Mouse (Mus musculus): ENCODE data around the gene Coro2b. TPM values are rescaled to one million over a fixed set of nuclear protein-coding genes. Genes with fewer than 3 reads are reported as not detected.
A peak's percentile ranks its signal among the peaks of the same experiment; 100 is the strongest.

The Coro2b gene
- polyA plus RNA-seq, 1 experiment from 2014 or later, result 5.8 TPM

- peaks cover 18% of the 10 kb centered on the region; the same call in 1 of the 2 replicates for H3K4me1 ChIP-seq (replicated peaks)
- H3K9me3 ChIP-seq (replicated peaks), result no peaks in the 10 kb centered on the region
- H3K4me3 ChIP-seq, result no peak overlapping the region
- 49% methylated on average over 18 of the region's 18 CpGs for WGBS
- no peak overlapping the region for H3K9ac ChIP-seq
- H3K27me3 ChIP-seq (replicated peaks), result no peaks in the 10 kb centered on the region
- H3K36me3 ChIP-seq, result no peaks in the 10 kb centered on the region
- peak; percentile 55; the same call in 1 of the 2 replicates for ATAC-seq (ENCODE audit: insufficient number of reproducible peaks, low FRiP score)
- no peak overlapping the region for H3K4me2 ChIP-seq
- peak overlapping the region; percentile 67 for H3K27ac ChIP-seq (ENCODE audit: poor library complexity, severe bottlenecking)
Observed at GRCm38 (mm10) chr9:62497135-62498092, 39.4 kb downstream of the Coro2b start.

- Histone ChIP-seq H3K27ac (ENCODE audit: poor library complexity, severe bottlenecking) (no peak overlapping the region), H3K9ac (no peak overlapping the region), H3K27me3 (replicated peaks) (no peaks in the 10 kb centered on the region), H3K36me3 (no peaks in the 10 kb centered on the region), H3K4me3 (no peak overlapping the region), H3K4me1 (replicated peaks) (peaks cover 18% of the 10 kb centered on the region), H3K4me2 (no peak overlapping the region), H3K9me3 (replicated peaks) (no peaks in the 10 kb centered on the region)
- WGBS, result 42% methylated on average over 6 of the region's 6 CpGs
- ATAC-seq (ENCODE audit: insufficient number of reproducible peaks, low FRiP score), result no peak
Observed at GRCm38 (mm10) chr9:62492306-62492990, 44.4 kb downstream of the Coro2b start.

DNA sequence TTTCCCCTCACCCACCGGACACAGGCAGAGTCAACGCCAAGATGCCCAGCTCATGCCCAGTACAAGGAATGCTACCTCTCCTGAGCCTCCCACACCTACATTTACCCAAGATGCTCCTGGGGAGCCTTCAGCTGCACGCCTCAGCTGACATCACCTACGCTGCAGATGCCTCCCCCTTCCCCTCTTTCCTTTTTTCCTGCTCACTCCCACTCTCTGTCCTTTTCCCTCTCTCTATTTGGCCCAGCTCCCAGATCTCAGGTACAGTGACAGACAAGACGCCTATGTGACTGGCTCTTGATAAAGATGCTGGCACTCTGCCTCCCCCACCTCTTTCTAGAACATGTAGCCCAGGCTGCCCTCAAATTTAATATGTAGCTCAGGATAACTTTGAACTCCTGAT is 45.2 kb downstream of the Coro2b start:
- H3K9ac ChIP-seq, result no peak overlapping the region
- no peaks in the 10 kb centered on the region for H3K36me3 ChIP-seq
- ATAC-seq (ENCODE audit: insufficient number of reproducible peaks, low FRiP score), result no peak
- no peak overlapping the region for H3K4me3 ChIP-seq
- 63% methylated on average over 5 of the region's 5 CpGs for WGBS
- no peaks in the 10 kb centered on the region for H3K9me3 ChIP-seq (replicated peaks)
- peaks cover 13% of the 10 kb centered on the region for H3K4me1 ChIP-seq (replicated peaks)
- H3K27ac ChIP-seq (ENCODE audit: poor library complexity, severe bottlenecking), result no peak overlapping the region
- H3K4me2 ChIP-seq, result no peak overlapping the region
- H3K27me3 ChIP-seq (replicated peaks), result no peaks in the 10 kb centered on the region

GRCm38 (mm10) chr9:62491104-62491503 is 45.7 kb downstream of the Coro2b start:
- WGBS, result 34% methylated on average over 3 of the region's 3 CpGs
- Histone ChIP-seq H3K27ac (ENCODE audit: poor library complexity, severe bottlenecking) (0 out of 2 replicates have a peak overlapping the region, but pooled peaks have one; percentile 3), H3K9ac (no peak overlapping the region), H3K9me3 (replicated peaks) (no peaks in the 10 kb centered on the region), H3K27me3 (replicated peaks) (no peaks in the 10 kb centered on the region), H3K4me3 (no peak overlapping the region), H3K36me3 (no peaks in the 10 kb centered on the region), H3K4me2 (no peak overlapping the region), H3K4me1 (replicated peaks) (peaks cover 13% of the 10 kb centered on the region)
- ATAC-seq (ENCODE audit: insufficient number of reproducible peaks, low FRiP score), result peak; percentile 63; the same call in 1 of the 2 replicates

- Histone ChIP-seq H3K27ac (ENCODE audit: poor library complexity, severe bottlenecking) (no peak overlapping the region), H3K4me2 (no peak overlapping the region), H3K36me3 (no peaks in the 10 kb centered on the region), H3K4me1 (replicated peaks) (peaks cover 8% of the 10 kb centered on the region; the same call in 1 of the 2 replicates), H3K4me3 (no peak overlapping the region), H3K9me3 (replicated peaks) (no peaks in the 10 kb centered on the region), H3K27me3 (replicated peaks) (no peaks in the 10 kb centered on the region), H3K9ac (no peak overlapping the region)
- no peak for ATAC-seq (ENCODE audit: insufficient number of reproducible peaks, low FRiP score)
- 46% methylated on average over 4 of the region's 4 CpGs for WGBS
Observed at GRCm38 (mm10) chr9:62484107-62484506, 52.7 kb downstream of the Coro2b start.

GRCm38 (mm10) chr9:62482788-62483187 is 54.1 kb downstream of the Coro2b start:
- peaks cover 8% of the 10 kb centered on the region; the same call in 1 of the 2 replicates for H3K4me1 ChIP-seq (replicated peaks)
- no peak overlapping the region for H3K4me2 ChIP-seq
- ATAC-seq (ENCODE audit: insufficient number of reproducible peaks, low FRiP score), result no peak
- no peak overlapping the region for H3K9ac ChIP-seq
- 87% methylated on average over 3 of the region's 3 CpGs for WGBS
- H3K36me3 ChIP-seq, result no peaks in the 10 kb centered on the region
- H3K27ac ChIP-seq (ENCODE audit: poor library complexity, severe bottlenecking), result no peak overlapping the region
- no peak overlapping the region for H3K4me3 ChIP-seq
- H3K9me3 ChIP-seq (replicated peaks), result no peaks in the 10 kb centered on the region
- no peaks in the 10 kb centered on the region for H3K27me3 ChIP-seq (replicated peaks)

- peaks cover 19% of the 10 kb centered on the region for H3K4me1 ChIP-seq (replicated peaks)
- H3K9me3 ChIP-seq (replicated peaks), result no peaks in the 10 kb centered on the region
- no peaks in the 10 kb centered on the region for H3K36me3 ChIP-seq
- ATAC-seq (ENCODE audit: insufficient number of reproducible peaks, low FRiP score), result no peak
- H3K4me2 ChIP-seq, result no peak overlapping the region
- 54% methylated on average over 6 of the region's 6 CpGs for WGBS
- no peak overlapping the region for H3K4me3 ChIP-seq
- no peak overlapping the region for H3K9ac ChIP-seq
- H3K27ac ChIP-seq (ENCODE audit: poor library complexity, severe bottlenecking), result no peak overlapping the region
- H3K27me3 ChIP-seq (replicated peaks), result no peaks in the 10 kb centered on the region
Observed at GRCm38 (mm10) chr9:62480898-62481642, 55.8 kb downstream of the Coro2b start.

DNA sequence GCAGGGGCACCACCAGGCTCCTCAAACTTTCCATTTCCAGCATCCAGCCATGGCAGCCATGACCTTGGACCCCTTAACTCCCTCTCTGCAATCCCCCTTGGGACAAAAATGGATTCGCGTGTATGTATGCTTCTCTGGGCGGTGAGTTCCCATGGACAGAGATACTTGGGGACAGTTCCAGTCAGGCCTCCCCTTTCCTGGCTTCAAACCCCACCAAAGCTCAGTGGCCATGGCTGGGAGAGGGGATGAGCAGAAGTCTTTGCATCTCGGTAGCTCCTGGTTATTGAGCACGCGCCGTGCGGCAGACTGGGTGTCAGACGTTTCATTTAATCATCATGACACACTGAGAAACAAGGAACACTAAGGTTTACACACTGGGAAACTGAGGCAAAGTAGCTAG is 56.7 kb downstream of the Coro2b start:
- 85% methylated on average over 9 of the region's 9 CpGs for WGBS

DNA sequence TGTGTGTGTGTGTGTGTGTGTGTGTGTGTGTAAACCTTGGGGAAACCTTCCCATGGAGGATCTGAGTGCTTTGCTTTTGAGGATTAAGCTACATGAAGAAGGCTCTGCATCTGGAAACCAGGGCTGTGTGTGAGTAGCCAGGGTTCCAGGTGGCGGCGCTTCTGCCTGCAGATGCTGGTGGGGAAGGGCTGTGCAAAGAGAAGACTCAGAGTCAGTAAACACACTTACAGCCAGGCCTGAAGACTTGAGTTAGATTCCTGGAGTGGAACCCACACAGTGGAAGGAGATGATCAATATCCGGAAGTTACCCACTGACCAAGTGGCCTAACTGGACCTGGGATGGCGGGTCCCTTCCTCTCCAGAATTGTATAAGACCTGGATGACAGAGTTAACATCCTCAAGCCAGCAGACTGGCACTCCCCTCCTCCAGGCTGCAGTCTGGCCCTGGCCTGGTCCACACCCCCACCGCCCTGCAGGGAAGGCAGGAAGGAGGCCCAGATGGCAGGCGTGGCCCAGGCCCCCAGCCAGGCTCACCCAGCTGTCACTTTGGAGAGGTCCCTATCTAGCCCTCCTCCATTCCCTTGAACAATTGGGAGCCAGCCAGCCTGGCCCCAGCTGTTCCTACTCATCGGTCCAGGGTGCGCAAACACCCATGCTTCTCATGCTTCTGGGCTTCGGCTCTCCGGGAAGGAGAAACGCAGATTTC is 59.9 kb downstream of the Coro2b start:
- H3K4me3 ChIP-seq, result no peak overlapping the region
- no peak overlapping the region for H3K9ac ChIP-seq
- H3K36me3 ChIP-seq, result no peaks in the 10 kb centered on the region
- peak overlapping the region; percentile 23; the same call in 1 of the 2 replicates for H3K27ac ChIP-seq (ENCODE audit: poor library complexity, severe bottlenecking)
- no peaks in the 10 kb centered on the region for H3K9me3 ChIP-seq (replicated peaks)
- no peaks in the 10 kb centered on the region for H3K27me3 ChIP-seq (replicated peaks)
- no peak overlapping the region for H3K4me2 ChIP-seq
- peak; percentile 68; the same call in 1 of the 2 replicates for ATAC-seq (ENCODE audit: insufficient number of reproducible peaks, low FRiP score)
- H3K4me1 ChIP-seq (replicated peaks), result peaks cover 25% of the 10 kb centered on the region
- 47% methylated on average over 11 of the region's 11 CpGs for WGBS

More for the DNA sequence above, 56.7 kb downstream of the Coro2b start:
- H3K4me1 ChIP-seq (replicated peaks), result peaks cover 19% of the 10 kb centered on the region
- ATAC-seq (ENCODE audit: insufficient number of reproducible peaks, low FRiP score), result no peak
- H3K9me3 ChIP-seq (replicated peaks), result no peaks in the 10 kb centered on the region
- H3K4me2 ChIP-seq, result no peak overlapping the region
- no peaks in the 10 kb centered on the region for H3K27me3 ChIP-seq (replicated peaks)
- H3K9ac ChIP-seq, result no peak overlapping the region
- no peaks in the 10 kb centered on the region for H3K36me3 ChIP-seq
- H3K4me3 ChIP-seq, result no peak overlapping the region
- H3K27ac ChIP-seq (ENCODE audit: poor library complexity, severe bottlenecking), result no peak overlapping the region

GRCm38 (mm10) chr9:62474206-62474605 is 62.6 kb downstream of the Coro2b start:
- Histone ChIP-seq H3K4me3 (no peak overlapping the region), H3K36me3 (no peaks in the 10 kb centered on the region), H3K4me1 (replicated peaks) (peaks cover 18% of the 10 kb centered on the region), H3K4me2 (no peak overlapping the region), H3K9me3 (replicated peaks) (no peaks in the 10 kb centered on the region), H3K27me3 (replicated peaks) (no peaks in the 10 kb centered on the region), H3K9ac (no peak overlapping the region), H3K27ac (ENCODE audit: poor library complexity, severe bottlenecking) (no peak overlapping the region; the same call in 1 of the 2 replicates)
- no peak for ATAC-seq (ENCODE audit: insufficient number of reproducible peaks, low FRiP score)
- WGBS, result 71% methylated on average over 2 of the region's 2 CpGs

Measured in heart, embryonic 12.5 days (tissue).